Mouse (Mus musculus) lung, postnatal 0 days (tissue): ENCODE measurements around the gene Edem1.

ENCODE experiments used
- CTCF ChIP-seq: IDR thresholded peaks from 2 replicates; pipeline ENCODE4 v1.5.1; 2016; ENCODE audit warnings: antibody characterized with exemption, mild to moderate bottlenecking
- EP300 ChIP-seq: IDR thresholded peaks from 2 replicates; pipeline ENCODE4 v1.6.1; 2016; ENCODE audit warnings: antibody characterized with exemption, mild to moderate bottlenecking, control low read depth

- TF ChIP-seq CTCF = no peak
- TF ChIP-seq EP300 = no peak
Observed at GRCm38 (mm10) chr6:108833963-108834697, 5.7 kb downstream of the Edem1 start.
